Comparison of ENCODE assay signal across 8 mouse cellular contexts in the genomic region with DNA sequence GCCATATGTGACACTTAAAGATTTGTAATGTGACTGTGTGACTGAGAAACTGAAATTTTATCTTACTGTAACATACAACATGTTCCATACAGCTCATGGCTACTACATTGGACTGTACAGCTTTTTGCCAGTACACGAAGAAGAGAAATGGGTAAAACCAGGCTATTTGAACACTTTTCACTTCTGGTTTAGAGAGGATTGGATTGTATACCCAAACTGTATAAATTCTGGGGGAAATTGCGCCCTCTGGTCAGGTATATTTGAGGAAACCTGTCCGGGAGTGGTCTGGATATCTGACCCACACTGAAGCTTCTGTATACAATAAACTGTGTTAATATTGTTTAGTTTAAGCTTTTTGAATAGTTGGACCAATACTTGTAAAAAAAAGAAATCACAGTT. TPM values are rescaled to one million over a fixed set of nuclear protein-coding genes. Genes with fewer than 3 reads are reported as not detected.
A peak's percentile ranks its signal among the peaks of the same experiment; 100 is the strongest.
DNase-seq lines count a peak whose midpoint lies in the region; ATAC-seq lines count a peak whose summit lies in the region.

No protein-coding gene starts in this region.

- intact Hi-C loops in left cerebral cortex, postnatal 36 days (cut with DNase I), result no loop called here

- no peak for ATAC-seq in heart, embryonic 12.5 days (ENCODE audit: insufficient number of reproducible peaks, low FRiP score)
- ATAC-seq in hindbrain, embryonic 11.5 days (ENCODE audit: low FRiP score), result no peak

- peak overlapping the region; percentile 40 for H3K4me3 ChIP-seq in heart, embryonic 12.5 days
- peak overlapping the region; percentile 23 for H3K4me3 ChIP-seq in hindbrain, embryonic 11.5 days (ENCODE audit: low read depth, low read length)
- H3K4me3 ChIP-seq in macrophage (ENCODE audit: inconsistent target), result peak overlapping the region; percentile 83

- no peak overlapping the region for H3K27ac ChIP-seq in heart, embryonic 12.5 days (ENCODE audit: poor library complexity, severe bottlenecking)
- H3K27ac ChIP-seq in hindbrain, embryonic 11.5 days (ENCODE audit: low read depth, low read length), result no peak overlapping the region
- peak overlapping the region; percentile 70 for H3K27ac ChIP-seq in macrophage

- no peaks in the 10 kb centered on the region for H3K27me3 ChIP-seq in heart, embryonic 12.5 days (replicated peaks)
- no peaks in the 10 kb centered on the region for H3K27me3 ChIP-seq in hindbrain, embryonic 11.5 days (ENCODE audit: control insufficient read depth, insufficient read depth, low read length)

- H3K79me2 ChIP-seq in macrophage (ENCODE audit: inconsistent target), result peaks cover 68% of the 10 kb centered on the region

- 67% methylated on average over 3 of the region's 3 CpGs for WGBS in heart, embryonic 12.5 days
- 72% methylated on average over 3 of the region's 3 CpGs for WGBS in hindbrain, embryonic 11.5 days
- 27% methylated on average over 3 of the region's 3 CpGs for WGBS in macrophage (ENCODE audit: missing documents)

- no peak overlapping the region for H3K9ac ChIP-seq in heart, embryonic 12.5 days
- H3K9ac ChIP-seq in hindbrain, embryonic 11.5 days (ENCODE audit: low read depth, low read length), result peak overlapping the region; percentile 27; the same call in 1 of the 2 replicates

- H3K4me2 ChIP-seq in heart, embryonic 12.5 days, result peak overlapping the region; percentile 66
- peak overlapping the region; percentile 40 for H3K4me2 ChIP-seq in hindbrain, embryonic 11.5 days (replicated peaks; ENCODE audit: low read depth, low read length)

- H3K9me3 ChIP-seq in heart, embryonic 12.5 days (replicated peaks), result no peaks in the 10 kb centered on the region
- H3K9me3 ChIP-seq in hindbrain, embryonic 11.5 days (ENCODE audit: control insufficient read depth, low read length), result no peaks in the 10 kb centered on the region

- H3K36me3 ChIP-seq in heart, embryonic 12.5 days, result no peaks in the 10 kb centered on the region
- H3K36me3 ChIP-seq in hindbrain, embryonic 11.5 days (ENCODE audit: control insufficient read depth, insufficient read depth, low read length), result no peaks in the 10 kb centered on the region
- no peaks in the 10 kb centered on the region for H3K36me3 ChIP-seq in macrophage (ENCODE audit: inconsistent target)

- H3K4me1 ChIP-seq in heart, embryonic 12.5 days (replicated peaks), result peaks cover 13% of the 10 kb centered on the region
- H3K4me1 ChIP-seq in hindbrain, embryonic 11.5 days (replicated peaks; ENCODE audit: control insufficient read depth, insufficient read depth, low read length), result peaks cover 2% of the 10 kb centered on the region; the same call in 1 of the 2 replicates

- DNase-seq in heart, adult 9 months (ENCODE audit: low spot score in 2 of 2), result no peak
- peak; percentile 11 for DNase-seq in MN1 (ENCODE audit: low spot score)
- no peak for DNase-seq in hindbrain, embryonic 11.5 days (ENCODE audit: low spot score)
- DNase-seq in testis, postnatal 10 days (ENCODE audit: low spot score), result no peak
- no peak for DNase-seq in left cerebral cortex, postnatal 36 days (ENCODE audit: low spot score in 2 of 2)
- no peak for DNase-seq in layer of hippocampus, adult 8-10 months (ENCODE audit: low spot score in 2 of 2)

RNA-seq across cellular contexts. Expression of a gene that starts 2.9 kb away (rescaled TPM):
- polyA plus RNA-seq in heart, embryonic 12.5 days (2016; fragmentation: Nextera tagmentation; extraction: Ambion mirVana), result 8.0 and 8.4 TPM in 2 replicates
- 20.0 and 22.7 TPM in 2 replicates for polyA plus RNA-seq in hindbrain, embryonic 11.5 days (2014; fragmentation: Nextera tagmentation; extraction: Ambion mirVana)
- 10 to 100 TPM in 24 of 26 experiments, 1 to 10 TPM in 2; 8.7 to 86.0 (median 27.5) TPM for total RNA-seq in macrophage (2018; cell fraction: chromatin; rRNA removed)
- 10 to 100 TPM in 23 of 26 experiments, 1 to 10 TPM in 3; 8.6 to 24.5 (median 12.6) TPM for total RNA-seq in macrophage (2018; cell fraction: cytosol; rRNA removed)
- 10 to 100 TPM; 12.1 to 69.1 (median 29.5) TPM for total RNA-seq in macrophage (2018; cell fraction: nucleus; rRNA removed)
- 7.3 to 9.9 TPM (median 7.8 TPM) in 3 replicates for polyA plus RNA-seq in macrophage (2018)
- 10 to 100 TPM; 19.8 to 23.4 TPM for total RNA-seq in left cerebral cortex, postnatal 36 days (2021)
- 10 to 100 TPM; 20.5 to 24.8 (median 21.9) TPM for total RNA-seq in layer of hippocampus, adult 8-10 months (2022)

RNA-seq across cellular contexts. Expression of a gene that starts 51.1 kb away (rescaled TPM):
- 23.3 and 23.9 TPM in 2 replicates for polyA plus RNA-seq in heart, embryonic 12.5 days (2016; fragmentation: Nextera tagmentation; extraction: Ambion mirVana)
- 49.3 and 53.0 TPM in 2 replicates for polyA plus RNA-seq in hindbrain, embryonic 11.5 days (2014; fragmentation: Nextera tagmentation; extraction: Ambion mirVana)
- total RNA-seq in macrophage (2018; cell fraction: chromatin; rRNA removed), result 10 to 100 TPM; 24.4 to 98.5 (median 36.3) TPM
- 10 to 100 TPM in 13 of 26 experiments, 1 to 10 TPM in 13; 5.8 to 14.8 (median 10.2) TPM for total RNA-seq in macrophage (2018; cell fraction: cytosol; rRNA removed)
- 10 to 100 TPM in 25 of 26 experiments, 1 to 10 TPM in 1; 7.7 to 78.7 (median 22.0) TPM for total RNA-seq in macrophage (2018; cell fraction: nucleus; rRNA removed)
- 10.5 to 13.4 TPM (median 13.3 TPM) in 3 replicates for polyA plus RNA-seq in macrophage (2018)
- total RNA-seq in left cerebral cortex, postnatal 36 days (2021), result 10 to 100 TPM; 41.2 to 53.3 TPM
- 10 to 100 TPM; 36.7 to 50.1 (median 41.6) TPM for total RNA-seq in layer of hippocampus, adult 8-10 months (2022)

RNA-seq across cellular contexts. Expression of a gene that starts 57.2 kb away (rescaled TPM):
- polyA plus RNA-seq in heart, embryonic 12.5 days (2016; fragmentation: Nextera tagmentation; extraction: Ambion mirVana), result 0.54 and 0.82 TPM in 2 replicates
- 0.08 TPM in 1 of 2 replicates, not detected in the other for polyA plus RNA-seq in hindbrain, embryonic 11.5 days (2014; fragmentation: Nextera tagmentation; extraction: Ambion mirVana)
- total RNA-seq in macrophage (2018; cell fraction: chromatin; rRNA removed), result 100 to 1,000 TPM in 3 of 26 experiments, 10 to 100 TPM in 22, 1 to 10 TPM in 1; 8.8 to 119 (median 53.3) TPM
- total RNA-seq in macrophage (2018; cell fraction: cytosol; rRNA removed), result 10 to 100 TPM; 16.1 to 56.1 (median 36.7) TPM
- 10 to 100 TPM; 13.7 to 89.5 (median 30.4) TPM for total RNA-seq in macrophage (2018; cell fraction: nucleus; rRNA removed)
- polyA plus RNA-seq in macrophage (2018), result 18.6 to 55.2 TPM (median 22.4 TPM) in 3 replicates
- total RNA-seq in left cerebral cortex, postnatal 36 days (2021), result 1 to 10 TPM; 1.4 to 1.6 TPM
- total RNA-seq in layer of hippocampus, adult 8-10 months (2022), result 1 to 10 TPM in 2 of 4 experiments, under 1 TPM in 2; 0.45 to 2.7 (median 1.2) TPM

Comparison
In these comparisons a context has a peak if more than half of its experiments do, and no peak if none do; other contexts are left out.
1. H3K4me3 ChIP-seq: peak in every context shown above with its lines; median percentile 83 in macrophage; 40 in heart, embryonic 12.5 days; 23 in hindbrain, embryonic 11.5 days.
2. RNA of a gene that starts 57.2 kb away (polyA plus RNA-seq): 18.6 to 55.2 TPM in macrophage; 0.54 to 0.82 TPM in heart, embryonic 12.5 days and 0.08 TPM in hindbrain, embryonic 11.5 days; every median in the first group is over 10 times any median in the second.